Comparison of ENCODE assay signal across 21 mouse cellular contexts in the genomic region with DNA sequence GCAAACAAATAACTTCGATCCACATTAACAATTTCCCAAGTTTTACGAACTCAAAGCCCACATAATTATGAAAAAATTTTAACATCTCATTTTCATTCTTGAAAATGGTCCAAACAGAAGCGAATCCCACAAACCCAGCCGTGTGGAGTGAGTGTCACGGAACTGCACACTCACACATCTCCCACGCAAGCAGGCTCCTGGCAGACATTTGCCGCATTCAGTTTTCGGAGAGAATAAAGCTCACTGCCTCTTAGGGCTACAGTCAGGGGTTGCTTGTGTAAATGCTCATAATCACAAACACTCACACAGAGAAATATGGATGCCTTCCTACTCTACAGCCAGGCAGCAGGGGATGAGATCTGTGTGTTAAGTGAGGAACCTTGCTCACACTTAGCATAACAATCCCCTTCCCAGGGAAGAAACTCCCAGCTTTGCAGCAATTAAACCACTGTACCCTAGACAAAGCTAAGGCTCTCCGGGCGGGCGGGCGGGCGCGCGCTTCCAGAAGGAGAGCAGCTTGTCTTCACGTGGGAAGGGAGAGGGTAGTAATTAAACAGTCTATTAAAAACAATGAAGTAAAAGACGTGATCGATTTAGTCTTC. TPM values are rescaled to one million over a fixed set of nuclear protein-coding genes. Genes with fewer than 3 reads are reported as not detected.
DNase-seq lines count a peak whose midpoint lies in the region; ATAC-seq lines count a peak whose summit lies in the region.
"Had no signal": no experiment of that assay in that cellular context is flagged by ENCODE, and none has a peak within 500 bp of the region (broad histone marks: within the 10 kb centered on the region; RNA-seq: fewer than 3 reads in every experiment).

No protein-coding gene starts in this region.

- intact Hi-C loops in left cerebral cortex, postnatal 36 days (cut with DNase I): no loop called here

- WGBS in hindbrain, embryonic 10.5 days: 77% methylated on average over 18 of the region's 18 CpGs
- 70% methylated on average over 18 of the region's 18 CpGs for WGBS in hindbrain, embryonic 16.5 days
- WGBS in midbrain, embryonic 14.5 days: 55% methylated on average over 18 of the region's 18 CpGs
- WGBS in midbrain, embryonic 15.5 days: 60% methylated on average over 18 of the region's 18 CpGs
- WGBS in forebrain, embryonic 13.5 days: 42% methylated on average over 18 of the region's 18 CpGs

- H3K4me3 ChIP-seq in hindbrain, embryonic 10.5 days: no peak overlapping the region
- H3K4me3 ChIP-seq in hindbrain, embryonic 16.5 days (ENCODE audit: low read length): no peak overlapping the region
- H3K4me3 ChIP-seq in midbrain, embryonic 14.5 days (replicated peaks; ENCODE audit: low read depth, low read length): no peak overlapping the region
- H3K4me3 ChIP-seq in midbrain, embryonic 15.5 days: no peak overlapping the region
- H3K4me3 ChIP-seq in forebrain, embryonic 13.5 days: no peak overlapping the region
- H3K4me3 ChIP-seq: embryonic facial prominence, embryonic 13.5 days; kidney, embryonic 15.5 days; liver, embryonic 12.5 days; neural tube, embryonic 12.5 days had no signal

- no peak overlapping the region for H3K9ac ChIP-seq in hindbrain, embryonic 16.5 days (ENCODE audit: low read depth, low read length)
- H3K9ac ChIP-seq in midbrain, embryonic 14.5 days (replicated peaks; ENCODE audit: low read length): no peak overlapping the region
- H3K9ac ChIP-seq in midbrain, embryonic 15.5 days: no peak overlapping the region
- H3K9ac ChIP-seq in forebrain, embryonic 13.5 days: peak overlapping the region; percentile 40; the same call in 1 of the 2 replicates
- H3K9ac ChIP-seq: embryonic facial prominence, embryonic 13.5 days; kidney, embryonic 15.5 days; liver, embryonic 12.5 days; neural tube, embryonic 12.5 days had no signal

- no peaks in the 10 kb centered on the region for H3K9me3 ChIP-seq in hindbrain, embryonic 10.5 days
- no peaks in the 10 kb centered on the region for H3K9me3 ChIP-seq in hindbrain, embryonic 16.5 days (ENCODE audit: control insufficient read depth, low read length)
- no peaks in the 10 kb centered on the region for H3K9me3 ChIP-seq in midbrain, embryonic 14.5 days (ENCODE audit: control insufficient read depth, low read length)
- H3K9me3 ChIP-seq in midbrain, embryonic 15.5 days: no peaks in the 10 kb centered on the region
- H3K9me3 ChIP-seq in forebrain, embryonic 13.5 days (replicated peaks): no peaks in the 10 kb centered on the region
- H3K9me3 ChIP-seq: embryonic facial prominence, embryonic 13.5 days; kidney, embryonic 15.5 days; liver, embryonic 12.5 days; neural tube, embryonic 12.5 days had no signal

- H3K36me3 ChIP-seq in hindbrain, embryonic 10.5 days: peaks cover 36% of the 10 kb centered on the region
- peaks cover 9% of the 10 kb centered on the region for H3K36me3 ChIP-seq in hindbrain, embryonic 16.5 days (ENCODE audit: control insufficient read depth, insufficient read depth, low read length)
- peaks cover 17% of the 10 kb centered on the region; the same call in 1 of the 2 replicates for H3K36me3 ChIP-seq in midbrain, embryonic 14.5 days (ENCODE audit: control insufficient read depth, insufficient read depth, low read length)
- H3K36me3 ChIP-seq in midbrain, embryonic 15.5 days (replicated peaks): no peaks in the 10 kb centered on the region
- peaks cover 16% of the 10 kb centered on the region; the same call in 1 of the 2 replicates for H3K36me3 ChIP-seq in forebrain, embryonic 13.5 days (ENCODE audit: poor library complexity, severe bottlenecking)

- peaks cover 20% of the 10 kb centered on the region for H3K4me1 ChIP-seq in hindbrain, embryonic 10.5 days (replicated peaks)
- peaks cover 17% of the 10 kb centered on the region for H3K4me1 ChIP-seq in hindbrain, embryonic 16.5 days (ENCODE audit: control insufficient read depth, insufficient read depth, low read depth, low read length)
- H3K4me1 ChIP-seq in midbrain, embryonic 14.5 days (ENCODE audit: control insufficient read depth, insufficient read depth, low read length): peaks cover 15% of the 10 kb centered on the region
- H3K4me1 ChIP-seq in midbrain, embryonic 15.5 days: peaks cover 25% of the 10 kb centered on the region
- peaks cover 50% of the 10 kb centered on the region for H3K4me1 ChIP-seq in forebrain, embryonic 13.5 days
- H3K4me1 ChIP-seq: kidney, embryonic 15.5 days; liver, embryonic 12.5 days had no signal

- DNase-seq in hindbrain, embryonic 10.5 days (ENCODE audit: low spot score): no peak
- DNase-seq in midbrain, embryonic 14.5 days: peak; percentile 32
- peak; percentile 39 to 44 for DNase-seq in left cerebral cortex, postnatal 36 days (ENCODE audit: low spot score in 2 of 2)
- DNase-seq in thymus, postnatal 0 days (ENCODE audit: low spot score): no peak
- DNase-seq in kidney, adult 18-20 months: no peak
- DNase-seq: adrenal gland, postnatal 36 days; heart, postnatal 36 days; retina, postnatal 1 day had no signal

- H3K4me2 ChIP-seq in hindbrain, embryonic 16.5 days (ENCODE audit: low read length): no peak overlapping the region
- no peak overlapping the region for H3K4me2 ChIP-seq in midbrain, embryonic 14.5 days (ENCODE audit: low read length)
- H3K4me2 ChIP-seq in midbrain, embryonic 15.5 days: no peak overlapping the region
- peak overlapping the region; percentile 14; the same call in 1 of the 2 replicates for H3K4me2 ChIP-seq in forebrain, embryonic 13.5 days
- H3K4me2 ChIP-seq: embryonic facial prominence, embryonic 13.5 days; kidney, embryonic 15.5 days; liver, embryonic 12.5 days; neural tube, embryonic 12.5 days had no signal

- no peaks in the 10 kb centered on the region for H3K27me3 ChIP-seq in hindbrain, embryonic 10.5 days (ENCODE audit: insufficient read depth, poor library complexity, severe bottlenecking)
- H3K27me3 ChIP-seq in hindbrain, embryonic 16.5 days (replicated peaks; ENCODE audit: control insufficient read depth, insufficient read depth, low read length): no peaks in the 10 kb centered on the region
- no peaks in the 10 kb centered on the region for H3K27me3 ChIP-seq in midbrain, embryonic 14.5 days (ENCODE audit: control insufficient read depth, insufficient read depth, low read length)
- 0 out of 2 replicates have a peak, but pooled peaks cover 3% of the 10 kb centered on the region for H3K27me3 ChIP-seq in midbrain, embryonic 15.5 days (replicated peaks)
- peaks cover 8% of the 10 kb centered on the region for H3K27me3 ChIP-seq in forebrain, embryonic 13.5 days
- H3K27me3 ChIP-seq: embryonic facial prominence, embryonic 13.5 days; kidney, embryonic 15.5 days; liver, embryonic 12.5 days had no signal

- ATAC-seq in hindbrain, embryonic 16.5 days: no peak
- ATAC-seq in midbrain, embryonic 14.5 days (ENCODE audit: low FRiP score, low TSS enrichment): no peak
- no peak for ATAC-seq in midbrain, embryonic 15.5 days (replicated peaks)
- ATAC-seq in forebrain, embryonic 13.5 days: peak; percentile 53; the same call in 1 of the 2 replicates
- ATAC-seq: liver, embryonic 12.5 days had no signal

- H3K27ac ChIP-seq in hindbrain, embryonic 10.5 days: 0 out of 2 replicates have a peak overlapping the region, but pooled peaks have one; percentile 12
- H3K27ac ChIP-seq in hindbrain, embryonic 16.5 days (ENCODE audit: low read depth, low read length): no peak overlapping the region
- no peak overlapping the region for H3K27ac ChIP-seq in midbrain, embryonic 14.5 days (replicated peaks; ENCODE audit: low read depth, low read length)
- H3K27ac ChIP-seq in midbrain, embryonic 15.5 days: no peak overlapping the region
- no peak overlapping the region; the same call in 1 of the 2 replicates for H3K27ac ChIP-seq in forebrain, embryonic 13.5 days
- H3K27ac ChIP-seq: embryonic facial prominence, embryonic 13.5 days; kidney, embryonic 15.5 days; liver, embryonic 12.5 days; neural tube, embryonic 12.5 days had no signal

RNA-seq across cellular contexts. Expression of a gene that starts 30.9 kb away (rescaled TPM):
- 2.6 and 3.2 TPM in 2 replicates for polyA plus RNA-seq in hindbrain, embryonic 10.5 days (2016; fragmentation: Nextera tagmentation; extraction: Ambion mirVana)
- polyA plus RNA-seq in hindbrain, embryonic 16.5 days (2015; fragmentation: Nextera tagmentation; extraction: Ambion mirVana): 1.8 and 2.3 TPM in 2 replicates
- polyA plus RNA-seq in midbrain, embryonic 14.5 days (2014; fragmentation: Nextera tagmentation; extraction: Ambion mirVana): 0.28 and 1.2 TPM in 2 replicates
- 1.9 and 2.2 TPM in 2 replicates for polyA plus RNA-seq in midbrain, embryonic 15.5 days (2015; fragmentation: Nextera tagmentation; extraction: Ambion mirVana)
- 4.1 and 4.3 TPM in 2 replicates for polyA plus RNA-seq in forebrain, embryonic 13.5 days (2015; fragmentation: Nextera tagmentation; extraction: Ambion mirVana)
- total RNA-seq in left cerebral cortex, postnatal 36 days (2021): under 1 TPM in 1 of 2 experiments, not detected in 1; 0.12 TPM
- 0.10 and 0.20 TPM in 2 replicates for polyA plus RNA-seq in thymus, postnatal 0 days (2015; fragmentation: Nextera tagmentation; extraction: Ambion mirVana)
- total RNA-seq: adrenal gland, postnatal 36 days; common myeloid progenitor, adult 5-6 weeks; gastrocnemius, adult 18-20 months; heart, postnatal 36 days; megakaryocyte-erythroid progenitor cell, adult 5-6 weeks; MEL had no signal
- polyA plus RNA-seq: C2C12 had no signal

RNA-seq across cellular contexts. Expression of a gene that starts 37.6 kb away (rescaled TPM):
- 0.10 and 0.15 TPM in 2 replicates for polyA plus RNA-seq in hindbrain, embryonic 10.5 days (2016; fragmentation: Nextera tagmentation; extraction: Ambion mirVana)
- 0.04 and 0.06 TPM in 2 replicates for polyA plus RNA-seq in hindbrain, embryonic 16.5 days (2015; fragmentation: Nextera tagmentation; extraction: Ambion mirVana)
- 0.09 TPM in 2 replicates for polyA plus RNA-seq in midbrain, embryonic 14.5 days (2014; fragmentation: Nextera tagmentation; extraction: Ambion mirVana)
- 0.15 TPM in 1 of 2 replicates, not detected in the other for polyA plus RNA-seq in midbrain, embryonic 15.5 days (2015; fragmentation: Nextera tagmentation; extraction: Ambion mirVana)
- 0.09 and 0.37 TPM in 2 replicates for polyA plus RNA-seq in forebrain, embryonic 13.5 days (2015; fragmentation: Nextera tagmentation; extraction: Ambion mirVana)
- not detected for total RNA-seq in left cerebral cortex, postnatal 36 days (2021)
- 0.05 and 0.07 TPM in 2 replicates for polyA plus RNA-seq in thymus, postnatal 0 days (2015; fragmentation: Nextera tagmentation; extraction: Ambion mirVana)
- total RNA-seq: adrenal gland, postnatal 36 days; common myeloid progenitor, adult 5-6 weeks; gastrocnemius, adult 18-20 months; heart, postnatal 36 days; megakaryocyte-erythroid progenitor cell, adult 5-6 weeks; MEL had no signal
- polyA plus RNA-seq: C2C12; lung, embryonic 16.5 days; neural tube, embryonic 12.5 days had no signal

Comparison
In these comparisons a context has a peak if more than half of its experiments do, and no peak if none do; other contexts are left out.
1. DNase-seq: peak in midbrain, embryonic 14.5 days (single experiment) and left cerebral cortex, postnatal 36 days (2 of 2); none in hindbrain, embryonic 10.5 days (single experiment), thymus, postnatal 0 days (single experiment) and kidney, adult 18-20 months (single experiment).